Mouse (Mus musculus) adrenal gland, postnatal 4 days (tissue): ENCODE measurements around the gene Asb7. TPM values are rescaled to one million over a fixed set of nuclear protein-coding genes. Genes with fewer than 3 reads are reported as not detected.

Experiments used
- DNase-seq, 2 experiments: peaks; one replicate each; pipeline ENCODE4 v3.0.0; 2021 to 2022; ENCODE audit warnings: low spot score in 2 of 2, mixed read lengths in 2 of 2
- long read RNA-seq, 2 experiments: library from polyadenylated mRNA; stranded (forward); transcript quantifications; one replicate each; pipeline ENCODE4 v2.0.0; 2021
- total RNA-seq, 2 experiments: library from RNA; stranded (reverse); gene quantifications; 2 replicates each; pipeline ENCODE4 v1.2.3; 2021

Asb7 gene
- 10 to 100 TPM; 24.7 to 28.0 TPM for total RNA-seq
- long read RNA-seq, experiment 1, full-length matches to known transcripts = 2 of 6 reads
- long read RNA-seq, experiment 1, partial matches to known transcripts = 0 of 6 reads
- long read RNA-seq, experiment 1, other reads (novel, unspliced or antisense) = 4 of 6 reads
- long read RNA-seq, experiment 2, full-length matches to known transcripts = 7 of 15 reads
- long read RNA-seq, experiment 2, partial matches to known transcripts = 0 of 15 reads
- long read RNA-seq, experiment 2, other reads (novel, unspliced or antisense) = 8 of 15 reads

DNA sequence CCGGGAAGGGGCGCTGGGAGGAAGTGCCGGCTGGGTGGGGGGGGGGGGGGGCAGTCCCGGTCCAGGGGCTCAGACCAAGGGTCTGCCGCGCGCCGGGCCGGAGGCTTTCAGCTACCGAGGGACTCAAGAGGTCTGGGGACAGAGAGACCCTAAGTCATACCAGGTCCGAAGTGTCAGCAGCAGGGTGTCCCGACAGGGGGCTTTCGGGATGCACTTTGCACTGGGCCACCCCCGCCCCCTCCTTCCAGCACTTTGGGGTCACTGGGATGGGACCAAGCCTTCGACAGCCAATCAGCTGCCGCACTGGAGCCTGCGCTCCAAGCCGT, at the start of gene Asb7:
Asb7 (minus strand) TSS at position 303 of the 326 bp plus-strand sequence.
- DNase-seq = no peak

DNA sequence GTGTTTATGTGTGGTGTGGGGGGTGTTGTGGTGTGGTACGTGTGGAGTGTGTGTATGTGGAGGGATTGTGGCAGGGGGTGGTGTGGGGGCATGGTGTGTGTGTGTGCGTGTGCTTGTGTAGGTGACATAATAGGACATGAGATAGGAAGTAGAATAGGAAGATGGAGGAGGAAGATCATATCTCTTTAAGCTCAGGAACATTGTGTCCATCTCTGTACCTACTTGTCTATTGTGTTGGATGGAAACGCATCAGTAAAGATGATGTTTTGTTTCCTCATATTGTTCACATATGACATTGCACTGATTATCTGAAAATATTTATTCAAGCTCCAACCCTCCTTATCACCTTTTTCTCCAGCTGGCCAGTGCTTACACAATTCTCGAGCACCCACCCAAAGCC, 48.0 kb upstream of the Asb7 start:
- no peak for DNase-seq

DNA sequence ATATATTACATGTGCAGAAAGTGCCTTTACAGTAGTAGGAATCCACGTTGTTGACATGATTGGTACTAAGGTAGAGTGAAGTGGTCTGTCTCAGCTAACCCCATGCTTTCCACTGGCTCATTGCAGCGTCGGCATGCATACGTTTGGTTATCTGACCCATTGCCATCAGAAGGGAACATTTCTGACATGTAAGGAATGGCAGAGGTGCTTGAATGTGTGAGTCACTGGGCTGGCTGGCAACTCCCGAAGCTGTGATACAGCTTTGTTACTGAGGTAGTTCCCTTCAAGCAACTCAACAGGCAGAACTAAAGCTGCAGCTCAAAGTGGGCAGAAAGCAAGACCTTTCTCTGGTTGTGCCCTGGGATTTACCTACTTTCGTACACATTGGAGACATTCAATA, 45.6 kb upstream of the Asb7 start:
- DNase-seq = no peak

DNA sequence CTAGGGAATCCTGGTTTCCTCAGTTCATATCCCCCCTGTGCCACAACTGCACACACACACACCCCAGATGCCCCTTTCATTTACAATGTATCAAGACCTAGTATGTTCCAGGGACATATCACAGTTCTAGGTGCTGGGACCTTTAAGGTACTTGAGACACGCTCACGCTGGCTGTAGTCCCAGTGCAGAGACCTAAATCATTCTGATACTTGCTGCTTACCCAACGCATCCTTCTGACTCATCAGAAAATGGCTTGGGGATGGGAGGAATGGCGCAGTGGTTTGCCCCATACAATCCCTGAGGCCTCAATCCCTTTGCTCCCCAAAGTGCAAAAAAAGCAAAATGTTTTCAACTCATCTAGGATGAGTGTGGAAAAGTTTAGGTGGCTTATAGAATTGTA, 45.1 kb upstream of the Asb7 start:
- no peak for DNase-seq

DNA sequence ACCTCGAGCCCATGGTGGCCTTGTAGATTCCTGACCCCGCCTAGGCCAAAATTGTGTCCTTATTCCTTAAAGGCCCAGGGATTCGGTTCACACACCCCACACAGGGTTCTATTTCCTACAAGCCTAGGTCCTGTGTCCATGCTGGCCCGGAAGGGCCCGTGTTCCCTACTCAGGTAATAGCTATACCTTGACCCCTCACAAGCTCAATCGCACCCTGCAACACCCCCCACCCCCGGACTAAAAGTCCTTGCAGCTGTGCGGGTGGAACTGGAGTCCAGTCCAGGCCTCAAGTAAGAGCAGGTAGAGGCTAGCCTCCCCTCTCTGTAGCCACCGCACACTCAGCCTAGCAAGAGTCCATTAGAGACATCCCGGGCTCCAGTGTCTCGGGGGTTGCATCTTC, 44.5 kb upstream of the Asb7 start:
- DNase-seq = no peak

DNA sequence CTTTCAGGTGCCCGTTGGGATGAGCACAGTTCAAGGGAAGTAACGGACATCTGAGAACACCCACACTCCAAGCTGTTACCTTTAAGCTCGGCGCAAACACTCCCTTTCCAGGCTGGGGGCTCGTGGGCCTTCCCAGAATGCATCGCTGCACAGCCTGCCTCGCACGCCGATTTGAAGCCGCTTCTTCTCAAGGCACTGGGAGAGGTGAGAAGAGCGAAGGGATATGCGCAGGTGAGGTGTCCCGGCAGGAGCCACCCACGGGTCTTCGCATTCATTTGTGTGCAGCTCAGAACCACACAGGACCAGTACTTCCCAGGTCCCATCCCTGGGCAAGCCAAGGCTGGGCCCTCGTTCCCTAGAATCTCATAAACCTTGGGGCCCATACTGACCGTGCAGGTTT, 44.0 kb upstream of the Asb7 start:
- no peak for DNase-seq

DNA sequence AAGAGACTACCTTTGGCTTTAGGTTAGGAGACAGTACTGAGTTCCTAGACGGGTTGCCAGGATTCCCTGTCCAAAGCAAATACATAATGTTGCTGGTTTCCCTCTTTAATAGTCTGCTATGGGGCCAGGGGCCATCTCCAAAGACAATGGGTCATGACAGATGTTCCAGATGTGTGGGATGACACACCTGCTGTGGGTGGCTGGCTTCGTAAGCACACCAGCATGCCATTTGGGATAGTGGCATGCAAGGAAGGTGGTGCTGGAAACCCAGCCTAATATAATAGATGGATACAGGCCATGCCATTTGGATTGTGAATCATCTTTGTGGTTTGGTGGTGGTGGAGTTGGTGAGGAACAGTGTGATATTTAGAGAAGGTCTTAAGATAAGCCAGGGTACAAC, 39.8 kb upstream of the Asb7 start:
- no peak for DNase-seq

DNA sequence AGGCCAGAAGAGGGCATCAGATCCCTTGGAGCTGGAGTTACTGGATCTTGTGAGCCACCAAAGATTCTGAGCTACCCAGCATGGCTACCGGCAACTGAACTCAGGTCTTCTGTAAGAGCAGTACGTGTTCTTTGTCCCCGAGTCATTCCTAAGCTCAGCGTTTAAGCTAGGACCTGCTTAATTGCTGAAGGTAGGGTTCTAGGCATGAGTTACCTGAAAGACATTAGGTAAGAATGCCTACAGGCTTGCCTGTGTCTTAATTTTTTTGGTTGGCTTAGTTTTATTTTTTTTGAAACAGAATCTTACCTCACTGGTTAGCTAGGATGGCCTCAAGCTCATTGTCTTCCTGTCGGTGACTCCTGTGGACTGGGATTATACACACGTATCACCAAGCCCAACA, 38.7 kb upstream of the Asb7 start:
- DNase-seq = no peak

DNA sequence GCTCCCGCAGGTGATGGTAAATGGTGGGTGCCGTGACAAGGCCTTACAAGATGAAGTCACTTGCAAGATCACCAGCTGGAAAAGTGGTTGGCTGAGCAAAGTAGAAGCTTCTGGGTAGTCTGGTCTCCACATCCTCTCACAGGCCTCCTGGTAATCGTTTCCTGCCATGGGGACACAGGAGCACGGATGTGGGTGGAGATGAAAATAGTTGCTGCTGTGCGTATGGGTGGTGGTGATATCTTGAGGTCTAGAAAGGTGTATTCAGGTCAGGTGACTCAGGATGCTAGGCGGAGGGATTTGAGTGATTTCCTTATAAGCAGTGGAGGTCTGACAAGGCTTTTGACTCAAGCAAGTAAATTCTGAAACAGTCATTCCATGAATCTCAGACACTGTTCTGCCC, 35.6 kb upstream of the Asb7 start:
- DNase-seq = no peak

DNA sequence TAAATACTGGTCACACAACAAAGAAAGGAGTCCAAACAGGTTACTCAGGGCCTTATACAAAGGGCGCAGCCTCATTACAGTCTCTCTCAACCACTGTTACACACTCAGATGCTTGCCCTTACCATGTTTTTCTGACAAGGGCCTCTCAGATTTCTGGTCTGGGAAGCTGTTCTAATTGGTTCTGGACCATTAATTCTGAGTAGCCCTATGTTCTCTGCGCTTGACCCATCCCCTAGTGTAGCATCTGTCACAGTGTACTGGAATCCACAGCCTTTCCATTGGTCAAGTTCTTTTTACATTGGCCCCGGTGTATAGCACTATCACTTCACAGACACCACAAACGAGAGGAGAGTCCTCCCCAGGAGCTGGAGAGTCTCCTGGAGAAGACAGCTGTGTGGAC, 35.1 kb upstream of the Asb7 start:
- DNase-seq = no peak

DNA sequence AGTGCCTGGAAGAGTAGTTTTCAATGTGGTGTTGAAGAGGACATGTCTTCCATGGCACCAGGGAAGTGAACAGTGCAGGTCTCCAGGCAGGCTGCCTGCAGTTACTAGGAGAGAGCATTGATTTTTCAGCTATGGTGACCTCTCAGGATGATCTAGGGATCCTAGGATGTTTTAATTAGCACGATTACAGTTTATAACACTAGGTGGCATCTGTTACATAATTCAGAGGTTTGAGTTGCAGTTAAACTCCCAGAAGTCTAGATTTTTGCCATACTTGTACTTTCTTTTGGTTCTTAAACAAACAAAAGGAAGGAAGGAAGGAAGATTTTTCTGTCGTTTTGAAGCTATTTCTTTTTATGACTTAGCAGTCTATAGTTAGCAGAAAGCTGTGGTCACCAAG, 21.8 kb upstream of the Asb7 start:
- DNase-seq = no peak

DNA sequence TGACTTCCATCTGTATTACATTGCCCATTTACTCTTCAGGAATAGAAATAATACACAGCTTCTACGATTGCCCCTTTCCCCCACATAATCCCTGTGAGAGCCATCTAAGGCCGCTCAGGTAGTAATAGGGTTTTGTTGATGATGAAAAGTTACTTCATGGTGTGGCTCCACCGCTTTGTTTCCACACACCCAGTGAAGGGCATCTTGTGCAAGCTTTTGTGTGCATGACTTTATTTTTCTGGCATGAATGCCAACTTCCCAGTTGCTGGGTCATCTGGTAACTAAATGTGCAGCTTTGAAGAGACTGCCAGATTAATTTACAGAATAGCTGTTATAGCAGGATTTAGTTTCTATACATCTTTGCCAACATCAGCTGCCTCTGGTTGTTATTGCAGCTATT, 15.2 kb upstream of the Asb7 start:
- DNase-seq = no peak

DNA sequence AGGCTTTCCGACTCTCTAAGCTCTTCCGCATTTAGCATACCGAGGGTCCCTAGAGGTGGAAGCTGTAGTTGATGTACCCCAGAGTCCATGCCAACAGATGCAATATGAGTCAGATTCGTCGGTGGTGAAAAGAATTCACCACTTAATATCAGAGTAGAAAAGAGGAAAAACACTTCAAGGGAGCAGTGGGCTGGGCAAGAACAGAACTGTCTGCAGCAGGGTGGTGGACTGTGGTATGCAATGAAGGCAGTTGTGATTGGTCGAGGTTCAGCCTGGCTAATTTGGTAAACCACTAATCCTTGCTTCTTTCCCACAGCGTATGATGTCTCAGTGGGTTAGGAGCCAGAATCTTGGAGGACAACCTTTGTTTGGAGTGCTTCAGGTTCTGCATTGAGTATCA, 13.3 kb upstream of the Asb7 start:
- no peak for DNase-seq

DNA sequence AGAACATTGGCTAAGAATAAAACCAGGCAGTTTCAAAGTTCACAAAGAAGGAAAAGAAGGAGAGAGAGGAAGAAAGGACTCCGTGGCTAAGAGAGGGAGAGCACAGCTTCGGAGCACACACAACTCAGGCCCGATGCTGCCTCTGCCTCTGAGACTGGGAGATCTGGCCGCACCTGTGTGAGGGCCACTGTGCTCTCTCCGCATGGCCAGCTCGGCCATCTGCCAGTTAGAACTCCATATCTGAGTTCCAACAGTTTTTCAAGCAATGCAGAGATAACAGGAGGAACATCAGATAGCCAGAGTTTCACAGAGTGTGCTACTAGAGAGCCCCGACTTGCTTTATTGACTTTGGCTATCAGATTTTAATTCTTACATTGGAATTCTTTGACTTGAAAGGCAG, 5.1 kb upstream of the Asb7 start:
- no peak for DNase-seq

DNA sequence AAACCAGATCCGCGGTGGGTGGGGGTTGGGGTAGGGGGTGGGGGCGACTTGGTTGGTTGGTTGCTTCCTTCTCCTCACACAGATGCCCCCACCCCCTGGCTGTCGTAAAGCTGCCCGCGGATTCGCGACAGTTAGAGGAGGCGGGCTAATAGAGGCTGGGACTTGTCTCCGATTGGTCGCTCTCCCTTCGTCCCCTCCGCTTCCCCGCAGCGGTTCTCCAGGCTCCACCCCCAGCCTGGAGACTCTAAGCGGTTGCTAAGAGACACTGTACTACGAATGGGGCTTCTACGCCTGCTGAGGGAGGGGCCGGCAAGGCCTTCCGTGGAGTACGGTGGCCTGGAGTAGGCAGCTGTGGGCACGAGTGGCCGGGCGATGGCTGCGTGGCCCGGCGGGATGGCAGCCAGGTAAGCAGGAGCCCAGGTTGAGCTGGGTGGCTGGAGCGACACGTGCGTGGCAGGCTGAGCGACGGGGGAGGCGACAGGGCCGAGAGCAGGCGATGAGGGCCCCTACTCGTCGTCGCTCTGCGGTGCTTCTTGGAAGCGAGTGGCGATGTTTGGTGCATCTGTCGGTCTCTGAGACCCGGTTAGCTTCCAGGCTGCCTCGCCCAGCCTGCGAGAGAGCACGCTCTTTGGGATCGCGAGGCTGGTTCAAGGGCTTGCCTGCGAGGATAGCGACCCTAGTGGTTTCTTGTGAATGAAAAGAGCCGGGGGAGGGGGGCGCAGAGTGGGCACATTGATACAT, 394 bp upstream of the Asb7 start, which contains the start of gene Lins1:
Lins1 (plus strand) TSS at position 270 of the 741 bp plus-strand sequence.
- DNase-seq = peak; percentile 78 to 94

DNA sequence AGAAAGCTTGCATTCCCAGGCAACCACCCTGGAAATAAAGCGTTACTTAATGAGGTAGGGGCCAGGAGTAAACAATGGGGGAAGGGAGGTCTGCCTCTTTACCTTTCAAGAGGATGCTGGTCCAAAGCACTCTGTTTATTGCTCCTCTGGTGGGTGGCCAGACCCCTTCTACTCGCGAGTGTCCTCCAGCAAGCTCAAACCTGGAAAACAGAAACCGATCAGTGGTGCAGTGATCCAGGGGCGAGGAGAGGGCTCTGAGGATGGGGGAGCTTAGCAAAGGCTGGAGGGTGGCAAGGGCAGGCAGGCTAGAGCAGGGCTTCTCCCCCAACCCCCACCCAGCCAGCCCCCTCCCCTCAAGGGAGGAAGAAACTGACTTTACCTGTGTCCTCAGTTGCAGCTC, 675 bp downstream of the Asb7 start:
- no peak for DNase-seq

DNA sequence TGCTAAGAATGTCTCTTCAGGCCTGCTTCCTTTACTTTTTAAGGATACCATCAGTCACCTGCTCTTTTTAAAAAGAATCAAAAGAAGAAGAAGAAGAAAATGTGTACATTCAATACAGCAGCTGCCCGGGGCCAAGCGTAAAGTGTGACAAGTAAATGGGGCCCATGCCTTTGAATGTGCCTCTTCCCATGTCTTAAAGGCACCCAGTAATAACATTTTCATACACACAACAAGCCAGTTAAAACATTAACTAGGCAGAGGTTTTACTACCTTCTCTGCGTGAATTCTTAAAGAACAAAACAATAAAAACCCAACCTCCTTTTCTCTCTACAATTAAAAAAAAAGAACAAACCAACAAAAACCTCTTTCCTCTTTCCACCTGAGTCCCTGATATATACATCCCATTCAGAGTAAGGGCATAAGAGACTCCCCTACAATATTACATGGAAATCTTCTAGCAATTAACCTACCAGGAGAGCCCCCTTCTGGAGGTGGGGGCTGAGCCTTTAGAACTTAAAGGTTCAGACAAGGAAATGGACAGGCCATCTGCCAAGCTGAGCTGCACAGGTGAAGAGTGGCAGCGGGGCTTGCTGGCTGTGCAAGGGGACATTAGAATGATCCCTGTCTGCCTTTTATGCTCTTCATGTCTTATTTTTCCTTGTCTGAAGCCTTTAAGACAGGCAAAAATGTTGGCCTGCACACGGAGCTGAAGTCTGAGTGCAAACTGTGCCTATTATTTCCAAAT, 7.1 kb downstream of the Asb7 start:
- no peak for DNase-seq

DNA sequence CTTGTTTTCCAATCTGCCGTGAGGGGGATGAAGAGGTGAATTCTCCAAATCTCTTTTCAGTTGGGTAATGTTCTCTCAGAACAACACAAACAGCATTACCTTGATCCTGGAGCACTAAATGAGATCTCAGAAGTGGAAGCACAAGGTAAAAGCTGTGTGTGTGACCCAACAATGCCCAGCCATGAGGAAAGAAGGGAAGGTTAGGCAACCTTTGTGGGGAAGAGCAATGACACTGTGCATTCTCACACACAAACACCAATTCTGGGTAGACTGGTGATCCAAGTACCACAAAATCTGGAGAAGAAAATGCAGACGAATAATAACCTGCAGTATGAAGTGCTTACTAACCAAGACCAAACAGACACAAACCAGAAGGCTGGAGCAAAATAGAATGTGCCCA, 13.6 kb downstream of the Asb7 start:
- no peak for DNase-seq

DNA sequence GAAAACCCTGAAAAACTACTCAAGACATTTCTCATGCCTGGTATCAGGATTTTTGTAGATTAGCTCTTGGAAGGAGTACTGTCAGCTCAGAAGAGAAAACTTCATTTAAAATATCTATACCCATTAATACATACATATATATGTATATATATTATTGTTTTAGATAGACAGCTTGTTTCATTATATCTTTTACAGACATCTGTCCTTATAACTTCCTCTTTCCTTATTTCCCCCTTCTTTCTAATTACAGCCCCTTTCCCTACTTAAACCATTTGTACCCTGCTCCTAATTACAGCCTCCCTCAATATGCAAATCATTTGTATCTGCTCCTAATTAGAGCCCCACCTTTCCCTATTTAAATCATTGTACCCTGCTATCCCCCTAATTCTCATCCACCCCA, 22.3 kb downstream of the Asb7 start:
- DNase-seq = no peak

DNA sequence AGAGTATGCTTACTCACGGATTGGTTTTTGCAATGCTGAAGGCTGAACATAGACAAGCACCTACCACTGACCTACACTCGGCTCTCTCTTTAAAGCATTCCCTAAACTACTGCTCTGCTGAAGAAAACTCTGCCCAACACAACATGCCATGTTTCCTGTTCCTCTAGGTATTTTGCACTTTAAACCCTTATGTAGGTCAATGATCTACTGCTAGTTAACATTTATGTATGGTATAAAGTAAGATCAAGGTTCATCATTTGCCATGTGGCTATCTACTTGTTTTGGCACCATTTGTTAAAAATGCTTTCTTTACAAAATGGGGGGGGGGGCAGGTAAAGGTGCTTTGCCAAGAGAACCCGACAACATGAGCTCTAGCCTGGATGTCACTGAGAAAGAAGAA, 25.8 kb downstream of the Asb7 start:
- no peak for DNase-seq

DNA sequence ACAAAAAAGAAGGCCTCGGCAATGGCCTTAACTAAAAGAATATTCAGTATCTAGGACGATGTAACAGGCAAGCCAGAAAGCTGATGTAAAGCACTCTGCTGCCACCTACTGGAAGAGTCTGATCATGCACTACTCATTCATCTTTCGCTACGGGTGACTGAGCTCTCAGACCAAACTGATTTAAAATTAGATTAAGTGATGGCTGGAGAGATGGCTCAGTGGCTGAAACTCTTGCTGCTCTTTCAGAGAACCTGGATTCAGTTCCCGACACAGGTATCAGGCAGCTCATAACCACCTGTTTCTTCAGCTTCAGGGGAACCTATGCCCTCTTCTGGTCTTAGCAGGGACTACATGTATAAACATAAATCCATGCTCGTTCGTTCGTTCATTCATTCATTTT, 27.8 kb downstream of the Asb7 start:
- DNase-seq = peak; percentile 26 to 31

DNA sequence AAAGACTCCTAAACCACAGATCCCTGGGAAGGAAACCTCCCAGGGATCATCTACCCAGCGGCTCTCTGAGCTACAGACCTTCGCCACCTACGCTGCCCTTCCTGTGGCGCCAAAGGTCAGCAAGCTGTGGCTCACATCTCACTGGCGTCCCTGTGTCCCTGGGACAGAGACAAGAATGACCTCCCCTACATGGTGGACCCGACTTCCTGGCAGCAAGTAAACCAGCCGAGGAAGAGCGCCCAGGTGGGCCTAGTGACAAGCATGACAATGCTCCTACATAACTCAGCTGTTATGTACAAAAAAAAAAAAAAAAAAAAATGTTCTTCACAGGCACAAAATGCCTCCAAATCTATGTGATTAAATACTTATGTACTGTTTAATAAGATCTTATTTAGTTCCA, 28.4 kb downstream of the Asb7 start:
- DNase-seq = no peak

DNA sequence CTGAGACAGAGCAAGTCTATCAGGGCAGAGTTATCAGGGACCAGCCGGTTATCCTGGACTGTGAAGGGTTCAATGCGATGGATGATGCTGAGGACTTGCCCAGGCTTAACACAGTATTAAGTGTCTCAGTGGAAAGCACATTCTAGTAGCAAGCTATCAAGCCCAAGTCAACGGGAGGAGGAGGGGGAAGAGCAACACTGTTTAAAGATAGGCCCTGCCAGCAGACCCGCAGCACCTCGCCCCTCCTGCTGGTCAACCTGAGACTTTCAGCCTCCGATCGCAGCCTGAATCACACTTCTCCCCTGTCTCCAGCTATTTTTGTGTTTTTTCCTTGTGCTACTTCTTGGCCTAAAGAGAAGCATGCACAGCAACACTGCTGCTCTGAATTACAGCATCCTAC, 29.1 kb downstream of the Asb7 start:
- no peak for DNase-seq
